Mouse (Mus musculus) hindlimb bud, embryonic 11.5 days (tissue): ENCODE results near the gene Bloc1s5.
"Not testable (repeated sequence)": the region's sequence is repeated elsewhere in the genome, so short reads cannot be mapped to it uniquely, and the experiment has no call there.

Source experiments
- DNase-seq: peaks from one replicate; pipeline ENCODE4 v3.0.0-alpha.2; 2012; ENCODE audit warnings: low read depth, low spot score; ENCODE audit errors: extremely low spot score

The Bloc1s5 gene

DNA sequence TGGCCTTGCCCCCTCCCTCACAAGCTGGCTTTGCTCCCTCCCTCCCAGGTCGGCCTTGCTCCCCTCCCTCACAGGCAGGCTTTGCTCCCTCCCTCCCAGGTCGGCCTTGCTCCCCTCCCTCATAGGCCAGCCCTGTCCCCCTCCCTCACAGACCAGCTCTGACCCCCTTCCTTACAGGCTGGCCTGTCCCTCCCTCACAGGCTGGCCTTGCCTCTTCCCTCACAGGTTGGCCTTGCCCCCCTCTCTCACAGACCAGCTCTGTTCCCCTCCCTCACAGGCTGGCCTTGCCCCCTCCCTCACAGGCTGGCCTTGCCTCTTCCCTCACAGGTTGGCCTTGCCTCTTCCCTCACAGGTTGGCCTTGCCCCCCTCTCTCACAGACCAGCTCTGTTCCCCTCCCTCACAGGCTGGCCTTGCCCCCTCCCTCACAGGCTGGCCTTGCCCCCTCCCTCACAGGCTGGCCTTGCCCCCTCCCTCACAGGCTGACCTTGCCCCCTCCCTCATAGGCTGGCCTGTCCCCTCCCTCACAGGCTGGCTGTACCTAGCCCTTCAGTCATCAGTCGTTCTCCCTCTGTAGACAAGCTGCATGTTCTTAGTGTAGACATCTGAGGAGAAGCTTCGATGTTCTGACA is 16.8 kb downstream of the Bloc1s5 start:
- DNase-seq, result not testable (repeated sequence)

DNA sequence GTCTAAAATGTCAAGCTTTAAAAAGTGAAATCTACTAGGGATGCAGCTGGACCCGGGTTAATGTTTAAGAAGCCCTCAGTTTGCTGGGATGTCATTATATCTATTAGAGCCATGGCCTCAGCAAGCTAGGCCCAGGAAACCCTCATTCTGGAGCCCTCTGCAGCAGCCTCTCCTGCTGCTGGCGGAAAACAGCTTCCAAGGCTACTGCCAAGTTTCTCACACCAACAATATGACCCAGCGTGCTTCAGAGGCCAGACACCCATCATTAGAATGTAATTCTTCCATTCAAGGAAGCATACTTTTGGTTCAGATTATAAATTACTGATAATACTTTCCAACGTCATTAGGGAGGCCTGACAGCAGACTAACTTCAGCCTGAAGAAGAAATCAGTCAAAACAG is 18.0 kb downstream of the Bloc1s5 start:
- no peak for DNase-seq

DNA sequence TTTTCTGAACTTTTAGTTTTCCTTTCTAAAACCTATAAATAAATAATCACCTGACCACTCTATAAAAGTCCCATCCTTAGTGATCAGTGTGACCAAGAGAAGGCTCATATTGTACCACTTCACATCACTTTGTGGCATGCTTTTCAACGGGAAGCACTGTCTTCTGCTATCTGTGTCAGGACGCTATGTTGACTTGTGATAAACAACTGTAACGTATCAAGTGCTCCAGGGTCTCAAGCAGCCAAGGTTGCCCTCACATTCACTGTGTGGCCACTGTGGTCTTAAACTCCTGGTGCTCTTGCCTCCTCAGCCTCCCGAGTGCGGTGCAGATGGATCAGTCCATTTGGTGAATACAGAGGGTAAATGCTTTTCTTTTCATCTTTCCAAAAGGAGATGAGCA is 19.3 kb downstream of the Bloc1s5 start:
- no peak for DNase-seq

DNA sequence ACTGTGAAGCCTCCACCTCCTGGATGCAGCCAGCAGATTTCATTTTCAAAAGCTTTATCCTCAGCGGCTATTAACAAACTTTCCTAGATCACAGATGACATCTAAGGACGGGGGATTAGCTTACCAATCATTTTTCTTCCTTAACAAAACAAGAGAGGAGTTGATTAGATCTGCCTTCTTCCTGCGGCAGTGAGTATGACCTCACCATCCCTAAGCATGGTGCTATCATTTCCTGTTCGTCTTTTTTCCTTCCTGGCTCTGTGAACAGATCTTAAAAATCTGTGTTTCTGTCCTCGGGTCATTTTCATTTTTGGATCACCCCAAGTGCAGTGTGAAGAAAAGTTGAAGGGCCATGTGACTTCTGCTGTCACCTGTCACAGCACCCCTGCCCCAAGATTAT is 20.6 kb downstream of the Bloc1s5 start:
- DNase-seq, result no peak

DNA sequence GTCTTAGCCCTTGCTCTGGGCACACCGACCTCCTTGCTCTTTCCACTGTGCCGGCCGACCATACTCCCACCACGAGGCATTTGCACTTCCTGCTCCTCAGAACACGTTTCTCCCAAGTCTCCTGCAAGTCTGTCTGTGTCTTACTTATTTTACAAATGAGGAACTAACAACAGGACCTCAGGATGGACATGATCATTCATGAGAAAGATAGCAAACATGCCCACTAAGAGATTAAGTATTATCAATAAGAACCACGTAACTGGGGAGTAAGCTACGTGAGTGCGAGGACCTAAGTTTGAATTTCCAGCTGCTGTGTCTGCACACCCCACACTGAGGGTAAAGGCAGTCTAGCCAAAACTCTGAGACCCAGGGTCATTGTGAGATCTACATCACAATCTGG is 21.3 kb downstream of the Bloc1s5 start:
- no peak for DNase-seq

DNA sequence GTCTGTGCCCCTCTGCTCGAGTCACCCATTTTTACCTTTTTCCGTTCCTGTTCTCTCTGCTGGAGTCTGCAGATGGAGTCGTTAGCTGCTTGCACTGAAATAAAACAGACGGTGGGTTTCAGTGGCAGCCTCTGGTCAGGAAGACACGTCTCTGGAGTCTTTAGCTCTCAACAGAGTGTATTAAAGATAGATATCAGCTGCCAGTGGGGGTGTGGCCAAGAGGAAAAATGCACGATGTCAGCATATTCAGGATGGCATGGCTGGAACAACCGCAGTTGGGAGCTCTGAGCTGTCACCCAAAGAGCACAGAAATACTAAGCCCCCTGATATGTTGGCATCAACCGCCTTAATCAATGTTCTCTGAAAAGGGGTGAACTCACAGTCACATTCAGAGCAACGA is 22.3 kb downstream of the Bloc1s5 start:
- DNase-seq, result no peak

DNA sequence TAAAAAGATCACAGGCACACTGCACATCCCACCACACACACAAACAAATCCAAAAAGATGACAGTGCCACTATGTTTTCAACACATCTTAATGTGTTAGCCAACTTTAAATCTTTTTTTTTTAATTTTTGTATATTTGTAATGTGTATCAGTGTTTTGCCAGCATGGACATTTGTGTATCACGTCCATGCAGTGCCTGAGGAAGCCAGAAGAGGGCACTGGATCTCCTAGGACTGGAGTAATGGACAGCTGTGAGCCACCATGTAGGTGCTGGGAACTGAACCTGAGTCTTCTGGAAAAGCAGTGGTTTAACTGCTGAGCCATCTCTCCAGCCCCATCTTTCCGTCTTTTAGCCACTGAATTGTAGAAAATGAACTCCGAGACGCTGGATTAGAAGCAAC is 22.7 kb downstream of the Bloc1s5 start:
- DNase-seq, result no peak

DNA sequence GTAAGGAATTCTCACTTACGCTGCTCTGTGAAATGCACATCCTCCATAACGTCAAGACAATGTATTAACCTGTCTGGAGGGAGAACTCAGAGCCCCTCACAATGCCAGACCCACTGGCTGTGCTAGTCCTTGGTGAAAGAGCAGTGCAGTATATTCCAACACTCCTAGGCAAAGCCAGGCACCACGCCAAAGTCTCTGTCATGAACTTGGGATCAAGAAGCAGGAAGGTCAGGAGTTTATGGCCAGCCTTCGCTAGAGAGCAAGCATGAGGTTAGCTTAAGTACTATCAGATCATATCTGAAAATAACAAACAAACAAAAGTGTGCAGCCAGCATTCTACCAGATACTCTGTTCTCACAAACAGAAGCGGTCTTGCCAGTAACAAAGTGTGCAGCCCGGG is 24.6 kb downstream of the Bloc1s5 start:
- DNase-seq, result no peak

DNA sequence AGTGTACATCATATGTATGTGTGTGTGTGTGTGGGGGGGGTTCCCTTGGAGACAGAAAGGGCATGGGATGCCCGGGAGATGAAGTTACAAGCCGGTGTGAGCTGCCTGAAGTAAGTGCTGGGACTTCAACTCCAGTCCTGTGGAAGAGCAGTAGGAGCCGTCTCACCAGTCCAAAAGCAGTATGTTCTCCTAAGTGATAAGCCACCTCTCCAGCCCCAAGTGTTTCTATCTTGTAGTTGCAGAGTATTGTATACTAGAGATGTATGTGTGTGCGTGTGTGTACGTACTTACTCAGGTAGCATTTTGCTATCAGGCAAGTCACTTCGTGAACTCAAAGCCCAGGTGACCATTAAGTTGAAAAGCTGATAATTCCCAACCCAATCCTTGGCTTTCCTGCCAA is 27.8 kb downstream of the Bloc1s5 start:
- DNase-seq, result no peak

DNA sequence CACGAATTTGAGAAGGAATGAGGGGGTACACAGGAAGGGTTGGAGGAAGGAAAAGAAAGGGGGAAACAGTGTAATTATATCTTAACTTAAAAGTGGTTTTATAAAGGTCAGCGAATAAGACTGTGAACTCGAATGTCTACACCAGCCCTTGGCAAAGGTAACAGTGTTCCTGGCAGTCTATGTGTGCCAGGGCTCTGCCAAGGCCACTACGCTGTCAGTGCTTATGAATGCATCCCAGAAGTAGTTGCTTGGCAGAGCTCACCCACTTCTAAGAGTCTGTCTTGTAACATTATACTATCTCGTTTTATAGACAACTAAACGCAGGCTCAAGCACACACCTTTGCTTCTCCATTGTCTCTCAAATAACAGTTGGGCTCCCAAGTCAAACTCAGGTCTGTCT is 29.6 kb downstream of the Bloc1s5 start:
- no peak for DNase-seq

DNA sequence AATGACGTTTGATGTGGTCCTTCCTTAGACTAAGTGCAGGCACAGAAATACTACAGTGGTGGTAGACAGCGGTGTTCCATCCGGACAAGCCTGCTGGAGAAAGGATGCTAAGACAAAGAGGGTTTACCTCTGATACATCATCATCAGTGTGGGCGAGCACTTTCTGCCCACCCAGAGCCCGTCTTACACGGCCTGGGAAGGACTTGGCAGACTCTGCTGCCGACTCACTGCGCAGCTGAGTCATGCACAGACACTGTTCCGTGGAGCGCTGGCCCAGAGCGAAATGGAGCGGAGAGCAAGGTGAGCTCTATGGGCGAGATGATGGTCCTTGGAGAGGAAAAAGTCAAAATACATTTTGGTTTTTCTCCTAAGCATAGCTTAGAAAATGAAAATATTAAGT is 31.9 kb downstream of the Bloc1s5 start:
- DNase-seq, result no peak

DNA sequence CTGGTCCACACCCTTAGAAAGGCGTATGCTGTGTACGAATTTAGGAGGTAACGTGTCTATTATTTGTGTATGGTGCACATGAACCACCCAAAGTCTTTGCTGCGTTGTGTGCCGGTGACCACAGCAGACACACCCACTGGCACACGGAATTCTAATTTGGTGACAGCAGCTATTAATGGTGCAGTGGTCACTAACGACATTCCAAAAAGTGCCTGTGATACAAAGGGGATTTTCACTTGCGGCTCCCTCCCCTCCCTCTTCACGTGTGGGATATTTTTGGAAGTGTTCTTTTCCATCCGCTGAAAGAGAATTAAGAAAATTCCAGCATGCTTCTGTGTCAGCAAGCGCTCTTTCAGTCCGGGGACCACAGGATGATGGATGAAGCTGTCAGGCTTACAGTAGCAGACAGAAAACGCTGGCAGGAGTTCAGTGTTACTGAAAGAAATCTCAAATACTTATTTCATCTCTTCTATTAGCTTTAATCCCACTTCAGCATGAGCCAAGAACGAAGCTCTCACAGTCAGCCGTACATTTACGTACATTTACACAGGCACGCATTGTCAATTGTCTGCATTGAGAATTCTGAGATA is 32.6 kb downstream of the Bloc1s5 start:
- DNase-seq, result no peak

DNA sequence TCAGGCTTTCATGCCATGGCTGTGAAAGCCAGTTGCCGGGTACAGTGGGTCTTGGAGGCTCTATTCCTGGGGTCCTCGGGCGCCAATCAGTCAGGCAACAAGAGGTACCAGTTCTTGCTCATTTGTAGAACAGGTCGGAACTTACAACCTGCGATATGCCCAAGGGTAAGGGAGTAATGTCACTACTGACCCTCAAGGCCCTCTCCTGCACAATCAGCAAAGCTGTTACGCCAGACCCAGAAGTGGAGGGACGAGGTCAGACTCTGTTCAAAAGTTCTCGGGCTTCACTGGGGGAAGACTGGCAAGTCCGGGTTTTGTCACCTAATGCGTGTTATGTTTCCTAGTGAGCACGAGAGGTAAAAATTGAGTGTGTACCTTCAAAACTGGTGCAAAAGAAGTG is 34.1 kb downstream of the Bloc1s5 start:
- DNase-seq, result no peak

DNA sequence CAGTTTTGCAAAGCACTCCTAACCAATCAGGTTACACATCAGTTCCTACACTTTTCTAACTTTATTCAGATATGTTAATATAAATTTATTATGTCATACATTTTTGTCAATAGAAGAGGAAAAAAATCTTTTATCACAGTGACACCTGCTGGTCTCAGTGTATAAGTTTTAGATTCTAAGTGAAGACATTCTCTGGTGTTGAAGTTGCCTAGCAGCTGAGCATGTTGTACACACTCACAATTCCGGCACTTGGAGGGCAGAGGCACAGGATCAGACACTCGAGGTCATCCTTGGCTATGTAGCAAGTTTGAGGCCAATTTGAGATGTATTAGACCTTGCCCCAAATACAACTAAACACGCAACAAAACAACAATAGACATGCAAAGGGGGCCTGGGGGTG is 37.8 kb downstream of the Bloc1s5 start:
- DNase-seq, result no peak

DNA sequence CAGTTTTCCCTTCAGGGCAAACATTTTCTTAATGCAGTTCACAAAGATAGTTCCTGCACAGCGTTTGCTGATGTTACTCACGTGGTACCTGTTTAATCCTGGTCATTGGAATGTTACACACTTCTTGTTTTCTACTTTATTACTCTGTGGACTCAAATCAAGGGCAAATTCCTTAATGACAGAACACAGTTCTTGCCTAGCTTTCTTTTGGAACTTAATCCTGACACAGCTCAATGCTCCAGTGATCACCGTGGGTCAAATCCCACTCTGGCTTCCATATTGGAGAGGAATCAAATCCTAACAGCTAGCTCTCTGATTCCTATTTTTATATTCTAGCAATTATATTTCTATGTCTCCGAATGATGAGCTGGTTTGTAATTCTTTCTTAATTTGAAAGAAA is 38.4 kb downstream of the Bloc1s5 start:
- DNase-seq, result no peak

DNA sequence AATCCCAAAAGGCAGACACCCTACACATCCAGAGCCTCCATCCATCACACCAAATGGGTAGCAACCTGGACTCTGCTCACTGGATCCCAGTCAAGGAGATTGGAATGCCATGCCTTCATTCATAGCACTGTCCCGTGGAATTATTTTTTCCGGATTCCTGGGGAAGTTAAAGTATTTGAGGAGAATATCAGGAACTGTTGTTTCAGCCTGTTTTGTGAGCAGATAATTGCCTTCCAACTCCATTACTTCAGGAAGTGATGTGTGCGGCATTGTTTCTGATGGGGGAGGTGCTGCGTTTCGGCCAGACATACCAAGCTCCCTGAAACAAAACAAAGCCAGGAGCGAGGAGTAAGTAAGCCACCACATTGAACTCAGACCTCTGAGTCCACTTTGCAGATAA is 41.8 kb downstream of the Bloc1s5 start:
- no peak for DNase-seq

DNA sequence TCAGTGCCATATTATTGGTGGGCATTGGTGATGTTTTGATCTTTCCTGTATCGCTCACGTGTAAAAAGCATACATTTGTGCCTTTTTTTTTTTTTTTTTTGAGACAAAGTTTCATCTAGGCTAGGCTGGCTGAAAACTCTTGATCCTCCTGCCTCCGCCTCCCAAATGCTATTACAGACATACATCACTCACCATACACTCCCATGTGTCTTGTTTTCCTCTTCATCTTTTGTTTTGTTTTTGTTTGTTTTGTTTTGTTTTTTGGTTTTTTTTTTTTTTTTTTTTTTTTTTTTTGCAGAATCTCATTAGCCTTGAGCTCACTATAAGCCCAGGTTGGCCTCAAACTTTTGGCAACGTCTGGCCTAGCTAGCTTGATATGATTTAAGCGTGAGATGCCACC is 47.6 kb downstream of the Bloc1s5 start:
- no peak for DNase-seq

DNA sequence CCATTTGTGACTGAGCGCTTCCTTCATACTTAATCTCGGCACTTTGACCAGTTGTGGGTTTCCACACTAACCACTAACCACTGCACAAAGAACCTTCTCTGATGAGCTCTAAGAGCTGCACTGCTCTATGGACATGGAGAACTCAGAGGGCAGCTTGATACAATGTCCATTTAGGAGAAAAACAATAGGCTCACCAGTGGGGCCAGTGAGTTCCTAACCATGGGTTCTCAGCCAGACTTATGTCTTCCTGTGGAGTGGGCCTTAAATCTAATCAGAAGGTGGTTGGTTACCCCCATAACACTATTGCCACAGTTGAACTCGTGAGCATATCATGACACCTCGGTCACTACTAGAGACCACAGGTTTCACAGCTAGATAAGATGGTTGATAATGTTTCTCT is 48.5 kb downstream of the Bloc1s5 start:
- DNase-seq, result no peak

DNA sequence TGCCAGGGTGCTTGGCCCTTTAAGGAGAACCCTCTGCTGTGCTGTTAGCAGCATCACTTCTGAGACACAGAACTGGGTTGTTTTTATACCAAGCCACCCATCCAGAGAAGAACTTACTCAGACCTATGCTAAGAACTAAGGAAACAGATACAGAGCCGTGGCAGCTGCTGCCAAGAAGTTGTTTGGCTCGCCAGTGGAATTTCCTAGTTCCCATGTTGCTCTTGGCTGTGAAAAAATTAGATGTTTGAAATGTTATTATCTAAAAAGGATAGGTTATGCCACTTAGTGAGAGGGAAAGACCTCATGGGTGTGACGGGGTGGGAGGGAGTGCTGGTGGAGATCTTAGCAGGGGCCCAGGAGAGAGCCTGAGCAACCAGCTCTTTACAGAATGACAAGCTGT is 52.1 kb downstream of the Bloc1s5 start:
- no peak for DNase-seq

DNA sequence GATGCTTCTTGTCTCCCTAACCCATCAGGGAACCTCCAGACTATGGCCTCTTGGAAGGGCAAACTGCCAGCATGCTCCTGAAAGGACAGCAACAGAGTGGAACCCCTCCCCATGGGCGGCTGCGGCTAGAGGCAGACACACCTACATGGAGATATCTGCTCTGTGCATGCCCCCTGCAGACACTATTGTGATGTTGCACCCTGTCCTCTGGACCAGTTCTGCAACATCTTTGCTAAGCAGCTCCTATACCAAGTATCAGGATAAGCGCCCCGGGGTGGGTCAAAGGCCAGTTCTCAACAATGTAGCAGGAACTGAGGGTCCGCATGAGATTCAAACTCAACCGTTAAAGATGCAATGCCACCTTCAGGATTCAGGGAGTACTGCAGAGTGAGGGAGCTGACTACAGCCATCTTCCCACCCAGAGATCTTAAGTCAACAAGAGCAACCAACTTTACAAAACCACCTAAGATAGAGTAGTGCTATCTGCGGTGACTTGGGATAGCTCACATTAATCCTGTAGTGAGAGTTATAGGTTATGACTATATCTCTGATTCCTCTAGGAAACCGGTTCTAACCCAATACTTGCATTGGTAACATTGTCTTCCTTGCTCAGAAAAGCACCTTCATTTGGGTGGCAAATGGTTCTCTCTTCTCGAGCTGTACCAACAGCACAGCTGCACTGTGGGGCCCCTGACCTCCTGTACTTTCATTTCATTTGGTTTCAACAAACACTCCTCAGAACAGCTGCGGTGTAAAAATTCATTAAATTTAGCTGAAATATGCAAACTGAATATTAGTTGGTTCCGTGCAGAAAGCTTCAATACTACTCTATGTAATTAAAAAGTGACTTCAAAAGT is 54.1 kb downstream of the Bloc1s5 start:
- DNase-seq, result no peak

DNA sequence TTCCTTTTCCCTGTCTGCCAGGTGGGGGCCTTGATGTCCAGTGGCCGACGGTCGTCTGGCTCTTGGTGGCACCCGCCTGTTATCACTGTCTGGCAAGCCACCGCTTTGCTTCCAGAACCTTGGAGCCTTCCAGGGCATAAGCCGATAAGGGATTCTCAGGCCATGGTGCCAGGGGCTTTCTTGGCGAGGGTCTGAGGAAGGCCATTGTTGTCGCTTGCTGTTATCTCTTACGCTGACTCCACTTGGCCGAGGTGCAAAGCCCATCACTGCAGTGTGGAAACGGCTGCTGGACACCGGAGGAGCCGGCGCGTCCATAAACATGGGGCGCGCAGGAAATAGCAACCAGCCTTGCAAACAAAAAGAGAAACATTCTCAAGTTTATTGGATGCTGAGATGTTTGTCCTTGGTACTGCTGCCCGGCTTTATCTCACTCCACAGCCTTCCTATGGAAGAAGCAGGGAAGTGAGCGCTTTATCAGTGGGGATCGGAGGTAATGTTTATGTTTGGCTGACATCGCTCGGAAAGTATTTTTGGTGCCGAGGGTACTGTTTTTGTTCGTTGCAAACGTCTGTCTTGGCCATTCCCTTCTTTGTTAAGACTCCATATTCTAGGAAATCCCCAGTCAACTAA is 54.8 kb downstream of the Bloc1s5 start:
- DNase-seq, result no peak

DNA sequence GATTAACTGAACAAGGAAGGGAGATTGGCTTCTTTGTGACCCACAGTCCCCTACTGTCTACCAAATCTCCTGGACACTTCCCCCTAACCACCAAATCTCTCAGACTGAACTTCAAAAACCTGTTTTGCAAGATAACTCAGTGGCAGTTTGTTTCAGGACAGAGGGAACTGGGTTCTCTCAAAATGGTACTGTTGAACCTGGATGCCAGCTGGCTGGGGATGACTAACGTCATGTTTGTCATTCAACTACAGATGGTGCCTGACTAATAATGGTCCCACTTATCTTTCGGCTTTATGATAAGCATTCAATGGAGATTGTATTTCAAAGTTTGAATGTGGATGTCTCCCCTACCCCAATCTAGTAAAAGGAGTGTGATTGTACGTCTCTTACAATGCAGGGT is 60.2 kb downstream of the Bloc1s5 start:
- DNase-seq, result no peak
